Mouse (Mus musculus) heart, postnatal 0 days (tissue): Measurements from ENCODE around the gene Bcas3. TPM values are rescaled to one million over a fixed set of nuclear protein-coding genes. Genes with fewer than 3 reads are reported as not detected.
A peak's percentile ranks its signal among the peaks of the same experiment; 100 is the strongest.

ENCODE experiments used
- ATAC-seq: fragments of 200-750 bp; cut with Nextera tagmentation; 2 replicates; pipeline ENCODE4 v1.8.0; 2017; ENCODE audit warnings: low read depth, moderate number of reproducible peaks, moderate library complexity; ENCODE audit not compliant: insufficient read depth
- DNase-seq: peaks from one replicate; pipeline ENCODE4 v3.0.0-alpha.2; 2016; ENCODE audit warnings: low spot score
- H3K27ac ChIP-seq: fragments of 300-500 bp; sonication (generic); 2 replicates; pipeline ENCODE4 v1.5.1; 2014; ENCODE audit warnings: low read depth, mild to moderate bottlenecking
- H3K27me3 ChIP-seq: fragments of 300-500 bp; sonication (generic); 2 replicates; pipeline ENCODE4 v1.6.1; 2014; ENCODE audit warnings: low read length, mixed read lengths; ENCODE audit not compliant: control insufficient read depth, insufficient read depth
- H3K36me3 ChIP-seq: fragments of 300-500 bp; sonication (generic); replicated peaks from 2 replicates; pipeline ENCODE4 v1.6.1; 2014; ENCODE audit warnings: low read length, mixed read lengths; ENCODE audit not compliant: control insufficient read depth, insufficient read depth
- H3K4me1 ChIP-seq: fragments of 300-500 bp; sonication (generic); 2 replicates; pipeline ENCODE4 v1.6.1; 2014; ENCODE audit warnings: antibody characterized with exemption; ENCODE audit not compliant: control insufficient read depth, insufficient read depth
- H3K4me2 ChIP-seq: fragments of 300-500 bp; sonication (generic); 2 replicates; pipeline ENCODE4 v1.6.1; 2014; ENCODE audit warnings: low read depth, mild to moderate bottlenecking, low read length, moderate library complexity
- H3K4me3 ChIP-seq: fragments of 300-500 bp; sonication (generic); 2 replicates; pipeline ENCODE4 v1.5.1; 2014; ENCODE audit warnings: low read depth, low read length
- H3K9ac ChIP-seq: fragments of 300-500 bp; sonication (generic); replicated peaks from 2 replicates; pipeline ENCODE4 v1.6.1; 2014; ENCODE audit warnings: low read depth, low read length, mixed read lengths
- H3K9me3 ChIP-seq: fragments of 300-500 bp; sonication (generic); replicated peaks from 2 replicates; pipeline ENCODE4 v1.6.1; 2016; ENCODE audit warnings: low read length; ENCODE audit not compliant: control insufficient read depth
- CTCF ChIP-seq: IDR thresholded peaks from 2 replicates; pipeline ENCODE4 v1.5.1; 2016; ENCODE audit warnings: antibody characterized with exemption, control low read depth, low read depth
- EP300 ChIP-seq: IDR thresholded peaks from 2 replicates; pipeline ENCODE4 v1.6.1; 2016; ENCODE audit warnings: antibody characterized with exemption, low read depth
- WGBS: fragments of 180-500 bp; shearing (Covaris S2); extraction: QIAGEN DNeasy Blood & Tissue Kit; methylation state at CpG from one replicate; pipeline ENCODE4 v1.1.7; 2014; 5-methylcytosine and 5-hydroxymethylcytosine counted together
- polyA plus RNA-seq: library from polyadenylated mRNA; unstranded; fragments of >200 nt; fragmentation: Nextera tagmentation; extraction: Ambion mirVana; gene quantifications from 2 replicates; pipeline ENCODE4 v1.2.1, GENCODE M21; 2015
- total RNA-seq: library from RNA; depleted of rRNA; stranded (reverse); fragments of >200 nt; gene quantifications from 2 replicates; pipeline ENCODE4 v1.2.3, GENCODE M21; 2014; ENCODE audit warnings: low replicate concordance

Gene Bcas3
- total and polyA plus RNA-seq, 2 experiments from 2014 or later = 18.5 to 37.4 TPM

DNA sequence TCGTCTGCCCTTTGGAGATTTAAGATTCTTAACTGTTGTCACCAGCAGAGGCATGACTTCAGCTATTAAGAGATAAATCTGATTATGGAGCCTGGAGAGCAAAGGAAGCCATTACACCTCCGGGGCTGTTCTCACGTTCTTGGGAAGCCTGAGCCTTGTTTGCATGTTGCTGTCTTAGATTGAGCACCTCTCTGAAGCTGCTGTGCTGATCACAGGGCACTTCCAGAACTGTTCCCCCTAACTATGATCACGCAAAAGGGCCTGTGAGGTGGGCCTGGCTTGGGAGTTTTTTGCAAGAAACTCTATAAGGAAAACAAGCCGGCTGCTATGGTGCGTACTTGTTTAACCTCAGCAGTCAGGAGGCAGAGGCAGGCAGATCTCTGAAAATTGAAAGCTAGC, 335.5 kb downstream of the Bcas3 start:
- Histone ChIP-seq H3K27ac (no peak overlapping the region), H3K4me2 (no peak overlapping the region), H3K9me3 (no peaks in the 10 kb centered on the region), H3K27me3 (no peaks in the 10 kb centered on the region), H3K4me3 (no peak overlapping the region), H3K9ac (no peak overlapping the region), H3K36me3 (no peaks in the 10 kb centered on the region), H3K4me1 (0 out of 2 replicates have a peak, but pooled peaks cover 3% of the 10 kb centered on the region)
- TF ChIP-seq EP300 (no peak), CTCF (no peak)
- ATAC-seq = no peak
- DNase-seq = no peak
- 57% methylated on average over 6 of the region's 6 CpGs for WGBS

DNA sequence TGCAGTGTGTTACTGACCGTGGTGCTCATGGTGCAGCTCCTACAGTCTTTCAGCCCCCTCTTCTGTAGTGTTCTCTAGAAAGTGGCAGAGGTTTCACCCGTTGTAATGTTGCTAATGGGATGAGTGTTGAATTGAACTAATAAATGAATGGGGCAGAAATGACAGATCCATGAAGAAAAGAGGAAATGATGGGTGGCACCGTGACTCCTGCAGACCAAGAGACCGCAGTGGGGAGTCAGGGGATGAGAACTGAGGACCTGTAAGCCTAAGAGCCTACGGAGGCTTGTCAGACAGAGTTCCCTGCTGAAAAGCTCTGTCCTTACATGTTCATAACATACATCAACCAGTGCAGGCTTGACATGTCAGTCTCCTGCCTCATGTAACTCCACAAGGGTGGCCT, 336.3 kb downstream of the Bcas3 start:
- Histone ChIP-seq H3K4me2 (no peak overlapping the region), H3K4me3 (no peak overlapping the region), H3K9ac (no peak overlapping the region), H3K9me3 (no peaks in the 10 kb centered on the region), H3K27me3 (no peaks in the 10 kb centered on the region), H3K4me1 (0 out of 2 replicates have a peak, but pooled peaks cover 3% of the 10 kb centered on the region), H3K36me3 (no peaks in the 10 kb centered on the region), H3K27ac (no peak overlapping the region)
- no peak for DNase-seq
- WGBS = 88% methylated on average over 5 of the region's 5 CpGs
- TF ChIP-seq EP300 = no peak
- no peak for ATAC-seq

DNA sequence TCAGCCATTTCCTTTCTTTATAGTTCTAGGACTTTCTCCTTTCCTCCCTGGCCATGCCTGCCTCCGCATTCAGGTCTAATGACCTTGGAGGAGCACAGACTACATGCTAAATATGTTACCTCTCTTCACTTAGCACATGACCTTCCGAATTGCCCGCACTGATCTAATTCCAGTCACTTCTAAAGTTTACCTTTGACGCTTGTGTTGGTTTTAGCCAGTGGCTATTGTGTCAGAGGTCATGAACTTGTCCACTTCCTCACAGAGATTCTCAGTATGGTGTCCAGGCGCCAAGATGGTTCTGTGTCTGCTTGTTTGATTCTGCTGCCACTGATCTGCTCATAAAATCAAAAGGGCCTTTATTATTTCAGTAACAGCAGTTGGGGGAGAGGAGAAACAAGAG, 338.3 kb downstream of the Bcas3 start:
- Histone ChIP-seq H3K36me3 (no peaks in the 10 kb centered on the region), H3K27ac (no peak overlapping the region), H3K4me2 (no peak overlapping the region), H3K4me1 (0 out of 2 replicates have a peak, but pooled peaks cover 4% of the 10 kb centered on the region), H3K27me3 (no peaks in the 10 kb centered on the region), H3K9ac (no peak overlapping the region), H3K4me3 (no peak overlapping the region), H3K9me3 (no peaks in the 10 kb centered on the region)
- 69% methylated on average over 5 of the region's 5 CpGs for WGBS
- no peak for ATAC-seq
- no peak for DNase-seq
- no peak for TF ChIP-seq EP300

DNA sequence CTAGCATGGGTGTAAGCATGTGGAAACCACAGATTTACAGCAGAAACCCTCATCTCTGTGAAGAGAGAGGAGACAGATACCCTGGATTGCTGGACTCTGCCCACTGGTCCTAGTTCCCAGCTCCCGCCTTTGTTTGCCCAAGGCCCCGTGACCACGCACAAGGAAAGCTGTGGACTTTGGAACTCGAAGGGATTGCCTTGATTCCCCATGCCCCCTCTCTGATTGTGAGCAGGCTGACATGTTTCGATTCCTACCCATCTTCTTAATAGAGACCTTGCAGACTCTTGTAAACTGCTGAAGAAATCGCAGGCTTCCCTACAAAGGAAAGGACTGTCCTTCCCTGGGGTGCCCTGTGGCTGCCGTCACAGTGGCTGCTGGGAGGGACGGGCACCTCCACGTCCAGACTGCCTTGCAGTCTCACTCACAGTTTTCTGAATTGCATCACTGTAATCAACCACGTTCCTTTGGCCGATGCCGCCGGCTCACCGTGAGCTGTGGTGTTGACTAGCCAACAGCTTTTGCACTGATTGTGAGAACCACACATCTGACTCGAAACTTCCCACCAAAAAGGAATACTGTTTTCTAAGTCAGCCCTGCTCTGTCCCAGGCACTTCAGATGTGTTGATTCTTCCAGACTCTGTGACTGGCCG, 342.8 kb downstream of the Bcas3 start:
- no peaks in the 10 kb centered on the region for H3K36me3 ChIP-seq
- no peak overlapping the region for H3K4me3 ChIP-seq
- ATAC-seq (no peak), DNase-seq (no peak)
- no peak overlapping the region for H3K9ac ChIP-seq
- TF ChIP-seq CTCF (no peak), EP300 (no peak)
- H3K9me3 ChIP-seq = no peaks in the 10 kb centered on the region
- H3K27me3 ChIP-seq = no peaks in the 10 kb centered on the region
- H3K27ac ChIP-seq = no peak overlapping the region
- peaks cover 18% of the 10 kb centered on the region; the same call in 1 of the 2 replicates for H3K4me1 ChIP-seq
- WGBS = 40% methylated on average over 16 of the region's 16 CpGs
- no peak overlapping the region for H3K4me2 ChIP-seq

DNA sequence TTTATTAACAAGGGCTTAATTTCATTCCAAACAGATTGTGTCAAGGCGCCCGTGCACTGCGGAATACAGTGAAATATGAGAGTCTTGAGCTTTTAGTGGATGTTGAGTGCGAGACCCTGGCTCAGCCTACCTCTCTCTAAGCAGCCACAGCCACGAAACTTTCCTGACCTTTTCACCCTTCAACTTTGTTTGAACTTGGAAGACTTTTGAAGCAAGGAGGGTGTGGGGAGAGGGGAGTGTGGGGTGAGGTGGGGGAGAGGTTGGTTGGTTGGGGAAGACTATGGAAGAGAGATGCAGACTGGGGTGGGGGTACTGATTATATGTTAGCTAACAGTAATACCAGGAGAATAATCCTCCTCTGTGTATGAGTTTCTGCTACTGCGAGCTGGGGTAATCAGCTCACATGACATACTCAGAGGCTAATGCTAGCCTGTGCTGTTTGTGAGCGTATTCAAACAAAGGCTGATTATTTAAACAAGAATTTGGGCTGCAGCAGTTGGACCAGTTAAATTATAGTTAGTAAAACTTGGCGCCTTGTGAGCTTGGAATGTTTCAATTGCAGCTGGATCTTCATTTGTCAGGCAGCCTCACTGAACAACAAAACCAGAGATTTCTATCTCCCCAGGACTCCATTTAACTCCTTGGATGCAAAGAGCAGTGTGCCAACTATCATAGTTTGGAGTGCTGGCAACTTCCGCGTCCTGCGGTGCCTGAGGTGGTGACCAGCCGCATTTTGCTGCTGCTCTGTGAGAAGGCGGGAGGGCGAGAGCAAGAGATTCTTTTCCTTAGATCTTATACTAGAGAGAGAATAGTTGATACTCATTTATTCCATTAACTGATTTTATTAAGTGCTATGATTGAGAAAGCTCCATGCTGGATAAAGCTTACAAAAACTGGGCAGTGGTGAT, 343.8 kb downstream of the Bcas3 start:
- peaks cover 15% of the 10 kb centered on the region; the same call in 1 of the 2 replicates for H3K4me1 ChIP-seq
- no peak overlapping the region for H3K4me2 ChIP-seq
- H3K9ac ChIP-seq = no peak overlapping the region
- H3K4me3 ChIP-seq = no peak overlapping the region
- WGBS = 70% methylated on average over 14 of the region's 14 CpGs
- H3K36me3 ChIP-seq = no peaks in the 10 kb centered on the region
- no peak for TF ChIP-seq EP300
- no peak for TF ChIP-seq CTCF
- ATAC-seq (no peak), DNase-seq (peak; percentile 18)
- no peaks in the 10 kb centered on the region for H3K9me3 ChIP-seq
- no peaks in the 10 kb centered on the region for H3K27me3 ChIP-seq
- no peak overlapping the region for H3K27ac ChIP-seq
